Mouse (Mus musculus) myocyte (in vitro differentiated cells): ENCODE measurements around the gene Plod2. TPM values are rescaled to one million over a fixed set of nuclear protein-coding genes. Genes with fewer than 3 reads are reported as not detected.

Source experiments
- H3K27me3 ChIP-seq: one replicate; pipeline ENCODE4 v1.6.1; 2011; ENCODE audit not compliant: control insufficient read depth, insufficient read depth, insufficient read length
- H3K36me3 ChIP-seq: one replicate; pipeline ENCODE4 v1.6.1; 2011; ENCODE audit not compliant: control insufficient read depth, insufficient read depth
- H3K4me2 ChIP-seq: one replicate; pipeline ENCODE4 v1.6.1; 2011; ENCODE audit warnings: low read depth, control low read depth
- H3K4me3 ChIP-seq: one replicate; pipeline ENCODE4 v1.5.1; 2011; ENCODE audit warnings: mild to moderate bottlenecking, control low read depth, moderate library complexity
- H3K79me2 ChIP-seq: one replicate; pipeline ENCODE4 v1.6.1; 2011; ENCODE audit not compliant: control insufficient read depth, insufficient read depth
- H3ac ChIP-seq: one replicate; pipeline ENCODE4 v1.6.1; 2011; ENCODE audit not compliant: control insufficient read depth, insufficient read length
- CEBPB ChIP-seq: IDR thresholded peaks from 2 replicates; pipeline ENCODE4 v1.6.1; 2011; ENCODE audit warnings: mild to moderate bottlenecking, moderate library complexity; ENCODE audit not compliant: poor library complexity, insufficient read depth, severe bottlenecking
- E2F4 ChIP-seq: IDR thresholded peaks from one replicate; pipeline ENCODE4 v1.6.1; 2011; ENCODE audit warnings: mild to moderate bottlenecking, control low read depth, moderate library complexity; ENCODE audit not compliant: insufficient read depth
- MAX ChIP-seq: IDR thresholded peaks from one replicate; pipeline ENCODE4 v1.6.1; 2011; ENCODE audit warnings: low read depth, mild to moderate bottlenecking, control low read depth
- MYOD1 ChIP-seq, 3 experiments: IDR thresholded peaks; one replicate each; pipeline ENCODE4 v1.6.1; 2011; ENCODE audit warnings: control low read depth in 2 of 3, low read depth in 2 of 3, mild to moderate bottlenecking in 2 of 3, moderate library complexity in 1 of 3; ENCODE audit not compliant: insufficient read length in 2 of 3, control insufficient read depth in 1 of 3
- MYOG ChIP-seq, 3 experiments: IDR thresholded peaks; one replicate each; pipeline ENCODE4 v1.6.1; 2011; ENCODE audit warnings: control low read depth in 2 of 3, low read depth in 2 of 3, mild to moderate bottlenecking in 2 of 3; ENCODE audit not compliant: insufficient read length in 2 of 3, control insufficient read depth in 1 of 3, insufficient read depth in 1 of 3
- POLR2A ChIP-seq: IDR thresholded peaks from one replicate; pipeline ENCODE4 v1.6.1; 2011; ENCODE audit warnings: low read depth, mild to moderate bottlenecking, control low read depth, moderate library complexity; ENCODE audit not compliant: insufficient read length
- POLR2AphosphoS2 ChIP-seq: IDR thresholded peaks from one replicate; pipeline ENCODE4 v1.6.1; 2011; ENCODE audit warnings: low read depth, control low read depth; ENCODE audit not compliant: insufficient read length
- REST ChIP-seq: IDR thresholded peaks from one replicate; pipeline ENCODE4 v1.6.1; 2011; ENCODE audit warnings: mild to moderate bottlenecking, control low read depth, moderate library complexity; ENCODE audit not compliant: insufficient read depth, insufficient read length
- SRF ChIP-seq: IDR thresholded peaks from one replicate; pipeline ENCODE4 v1.6.1; 2011; ENCODE audit warnings: low read depth; ENCODE audit not compliant: control insufficient read depth, insufficient read length
- TCF12 ChIP-seq: IDR thresholded peaks from one replicate; pipeline ENCODE4 v1.6.1; 2011; ENCODE audit warnings: mild to moderate bottlenecking, control low read depth; ENCODE audit not compliant: poor library complexity, insufficient read depth, severe bottlenecking
- TCF3 ChIP-seq: IDR thresholded peaks from one replicate; pipeline ENCODE4 v1.6.1; 2011; ENCODE audit warnings: low read depth, control low read depth; ENCODE audit not compliant: insufficient read length
- USF1 ChIP-seq: IDR thresholded peaks from one replicate; pipeline ENCODE4 v1.6.1; 2011; ENCODE audit warnings: low read depth, mild to moderate bottlenecking, control low read depth, moderate library complexity
- polyA plus RNA-seq: library from polyadenylated mRNA; unstranded; fragments of >200 nt; fragmentation: generic; extraction: Trizol; gene quantifications from one replicate; pipeline ENCODE4 v1.2.1, GENCODE M21; 2012; ENCODE audit warnings: missing spikeins

Gene Plod2
- polyA plus RNA-seq, 1 experiment = 24.9 TPM

- Histone ChIP-seq H3K27me3 (no peaks in the 10 kb centered on the region), H3ac (no peak overlapping the region), H3K4me3 (no peak overlapping the region), H3K79me2 (no peaks in the 10 kb centered on the region), H3K36me3 (no peaks in the 10 kb centered on the region), H3K4me2 (no peak overlapping the region)
- TF ChIP-seq MAX (no peak), E2F4 (no peak), POLR2A (no peak), MYOD1 (IDR thresholded peaks at IDR 0.05; ENCODE audit: control insufficient read depth in 1 of 3, insufficient read length in 2 of 3, low read depth in 2 of 3) (no peak), CEBPB (no peak), SRF (no peak), REST (no peak), TCF3 (no peak), MYOG (IDR thresholded peaks at IDR 0.05; ENCODE audit: control insufficient read depth in 1 of 3, insufficient read depth in 1 of 3, insufficient read length in 2 of 3, low read depth in 2 of 3) (no peak), TCF12 (no peak), POLR2AphosphoS2 (no peak), USF1 (no peak)
Measured at GRCm38 (mm10) chr9:92620088-92620487, 78.1 kb downstream of the Plod2 start.

GRCm38 (mm10) chr9:92621246-92621645, 79.2 kb downstream of the Plod2 start:
- no peaks in the 10 kb centered on the region for H3K27me3 ChIP-seq
- H3K36me3 ChIP-seq = no peaks in the 10 kb centered on the region
- H3K4me2 ChIP-seq = peak overlapping the region; percentile 76
- H3ac ChIP-seq = no peak overlapping the region
- H3K4me3 ChIP-seq = no peak overlapping the region
- H3K79me2 ChIP-seq = no peaks in the 10 kb centered on the region
- TF ChIP-seq E2F4 (no peak), MYOD1 (IDR thresholded peaks at IDR 0.05; ENCODE audit: control insufficient read depth in 1 of 3, insufficient read length in 2 of 3, low read depth in 2 of 3) (peak in 2 of 3 experiments; percentile 39 to 45), POLR2A (no peak), MYOG (IDR thresholded peaks at IDR 0.05; ENCODE audit: control insufficient read depth in 1 of 3, insufficient read depth in 1 of 3, insufficient read length in 2 of 3, low read depth in 2 of 3) (peak in 1 of 3 experiments; percentile 34)

GRCm38 (mm10) chr9:92621878-92622282, 79.9 kb downstream of the Plod2 start:
- H3K4me2 ChIP-seq = peak overlapping the region; percentile 76

GRCm38 (mm10) chr9:92634792-92635191, 92.8 kb downstream of the Plod2 start:
- TF ChIP-seq TCF12 = no peak
- TF ChIP-seq MYOD1 (IDR thresholded peaks at IDR 0.05; ENCODE audit: control insufficient read depth in 1 of 3, insufficient read length in 2 of 3, low read depth in 2 of 3) = no peak
- Histone ChIP-seq H3K4me2 (no peak overlapping the region), H3K27me3 (no peaks in the 10 kb centered on the region), H3K4me3 (no peak overlapping the region), H3K79me2 (no peaks in the 10 kb centered on the region), H3K36me3 (no peaks in the 10 kb centered on the region), H3ac (no peak overlapping the region)

More at GRCm38 (mm10) chr9:92621878-92622282, 79.9 kb downstream of the Plod2 start:
- no peaks in the 10 kb centered on the region for H3K36me3 ChIP-seq
- no peaks in the 10 kb centered on the region for H3K27me3 ChIP-seq
- no peaks in the 10 kb centered on the region for H3K79me2 ChIP-seq
- no peak overlapping the region for H3K4me3 ChIP-seq
- H3ac ChIP-seq = no peak overlapping the region
- no peak for TF ChIP-seq REST
- no peak for TF ChIP-seq SRF
- peak; percentile 48 to 89 (median 86) for TF ChIP-seq MYOD1 (IDR thresholded peaks at IDR 0.05; ENCODE audit: control insufficient read depth in 1 of 3, insufficient read length in 2 of 3, low read depth in 2 of 3)
- peak; percentile 99 for TF ChIP-seq CEBPB
- no peak for TF ChIP-seq MAX
- TF ChIP-seq USF1 = no peak
- no peak for TF ChIP-seq TCF3
- TF ChIP-seq TCF12 = peak; percentile 74
- no peak for TF ChIP-seq E2F4
- no peak for TF ChIP-seq POLR2A
- peak in 1 of 3 experiments; percentile 91 for TF ChIP-seq MYOG (IDR thresholded peaks at IDR 0.05; ENCODE audit: control insufficient read depth in 1 of 3, insufficient read depth in 1 of 3, insufficient read length in 2 of 3, low read depth in 2 of 3)
- no peak for TF ChIP-seq POLR2AphosphoS2

GRCm38 (mm10) chr9:92639200-92639897, 97.3 kb downstream of the Plod2 start:
- Histone ChIP-seq H3K4me2 (peak overlapping the region; percentile 39), H3K79me2 (no peaks in the 10 kb centered on the region), H3K36me3 (no peaks in the 10 kb centered on the region), H3K4me3 (no peak overlapping the region), H3ac (no peak overlapping the region), H3K27me3 (no peaks in the 10 kb centered on the region)
- TF ChIP-seq MAX (no peak), CEBPB (peak; percentile 46; the same call in 1 of the 2 replicates), MYOG (IDR thresholded peaks at IDR 0.05; ENCODE audit: control insufficient read depth in 1 of 3, insufficient read depth in 1 of 3, insufficient read length in 2 of 3, low read depth in 2 of 3) (peak in 1 of 3 experiments; percentile 33), TCF12 (no peak), REST (no peak), MYOD1 (IDR thresholded peaks at IDR 0.05; ENCODE audit: control insufficient read depth in 1 of 3, insufficient read length in 2 of 3, low read depth in 2 of 3) (peak in 2 of 3 experiments; percentile 46 to 62)
